Mouse (Mus musculus): Measurements from ENCODE around the gene Rab3gap2. TPM values are rescaled to one million over a fixed set of nuclear protein-coding genes. Genes with fewer than 3 reads are reported as not detected.
A peak's percentile ranks its signal among the peaks of the same experiment; 100 is the strongest.

Gene Rab3gap2
- polyA plus RNA-seq, 1 experiment from 2014 or later: 21.8 TPM

DNA sequence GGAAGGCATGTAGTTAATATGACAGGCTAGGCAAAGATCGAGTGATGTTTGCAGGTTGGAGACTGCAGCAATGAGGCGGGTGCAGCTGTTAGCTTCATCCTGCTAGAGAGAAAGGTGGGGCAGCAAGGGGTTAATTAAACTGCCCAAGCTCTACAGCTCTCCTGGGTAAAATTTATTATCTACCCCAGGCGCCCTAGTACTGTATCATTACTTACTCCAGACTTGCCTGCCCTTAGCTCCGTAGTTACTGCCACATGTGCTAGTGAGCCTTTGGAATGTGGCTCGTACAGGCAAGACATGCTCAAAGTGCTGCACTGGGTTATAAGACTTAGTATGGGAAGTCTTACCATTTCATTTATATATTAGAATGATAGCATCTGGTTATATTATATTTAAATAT lies 12.4 kb downstream of the Rab3gap2 start:
- no peaks in the 10 kb centered on the region for H3K9me3 ChIP-seq (ENCODE audit: control insufficient read depth, low read length)
- no peak overlapping the region for H3K9ac ChIP-seq (ENCODE audit: low read depth, low read length)
- H3K4me1 ChIP-seq (ENCODE audit: control insufficient read depth, insufficient read depth, low read depth, low read length): no peaks in the 10 kb centered on the region
- H3K4me3 ChIP-seq (ENCODE audit: low read length): no peak overlapping the region
- WGBS: 64% methylated on average over 5 of the region's 5 CpGs
- no peaks in the 10 kb centered on the region for H3K27me3 ChIP-seq (replicated peaks; ENCODE audit: control insufficient read depth, insufficient read depth, low read length)
- H3K27ac ChIP-seq (ENCODE audit: low read depth, low read length): no peak overlapping the region
- no peak for ATAC-seq
- peaks cover 2% of the 10 kb centered on the region; the same call in 1 of the 2 replicates for H3K36me3 ChIP-seq (ENCODE audit: control insufficient read depth, insufficient read depth, low read length)
- H3K4me2 ChIP-seq (ENCODE audit: low read length): no peak overlapping the region

DNA sequence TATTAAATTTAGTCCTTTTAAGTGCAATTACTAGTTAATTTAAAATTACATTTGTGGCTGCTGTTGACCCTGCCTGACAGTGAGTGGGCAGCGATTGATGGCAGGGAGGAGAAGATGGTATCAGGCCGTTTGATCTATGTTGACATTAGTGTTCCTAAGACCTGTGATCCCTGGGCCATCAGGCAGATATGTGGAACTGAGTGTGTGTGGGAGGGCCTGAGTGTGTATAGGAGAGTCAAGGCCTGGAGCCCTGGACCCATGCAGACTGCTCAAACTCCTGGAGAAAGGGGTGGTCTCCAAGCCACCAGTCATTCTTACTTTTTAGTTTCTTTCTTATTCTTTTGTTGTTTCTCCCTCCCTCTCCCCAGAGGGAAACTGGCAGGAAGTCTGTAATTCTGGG lies 12.8 kb downstream of the Rab3gap2 start:
- Histone ChIP-seq H3K9me3 (ENCODE audit: control insufficient read depth, low read length) (no peaks in the 10 kb centered on the region), H3K4me1 (ENCODE audit: control insufficient read depth, insufficient read depth, low read depth, low read length) (no peaks in the 10 kb centered on the region), H3K27ac (ENCODE audit: low read depth, low read length) (no peak overlapping the region), H3K27me3 (replicated peaks; ENCODE audit: control insufficient read depth, insufficient read depth, low read length) (no peaks in the 10 kb centered on the region), H3K36me3 (ENCODE audit: control insufficient read depth, insufficient read depth, low read length) (peaks cover 2% of the 10 kb centered on the region; the same call in 1 of the 2 replicates), H3K4me3 (ENCODE audit: low read length) (no peak overlapping the region), H3K9ac (ENCODE audit: low read depth, low read length) (no peak overlapping the region), H3K4me2 (ENCODE audit: low read length) (no peak overlapping the region)
- WGBS: 75% methylated on average over 2 of the region's 2 CpGs
- ATAC-seq: no peak

DNA sequence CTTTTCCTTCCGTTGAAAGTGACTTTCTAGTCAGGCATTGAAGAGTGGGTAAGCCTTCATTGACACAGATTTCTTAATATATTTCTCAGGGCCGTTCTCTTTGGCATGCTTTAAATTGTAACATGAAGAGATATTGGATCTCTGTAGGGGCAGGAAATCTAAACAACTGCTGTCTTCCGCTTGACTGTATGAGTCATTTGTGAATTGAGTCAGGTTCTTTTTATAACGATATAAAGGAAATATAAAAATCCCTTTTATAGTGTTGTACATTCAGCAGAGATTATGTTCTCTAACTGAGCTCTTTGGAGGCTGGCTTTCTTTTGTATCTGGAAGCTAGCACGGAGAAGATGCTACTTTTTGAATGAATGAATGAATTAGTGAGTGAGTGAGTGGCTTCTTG lies 14.0 kb downstream of the Rab3gap2 start:
- Histone ChIP-seq H3K27me3 (replicated peaks; ENCODE audit: control insufficient read depth, insufficient read depth, low read length) (no peaks in the 10 kb centered on the region), H3K36me3 (ENCODE audit: control insufficient read depth, insufficient read depth, low read length) (peaks cover 5% of the 10 kb centered on the region), H3K4me1 (ENCODE audit: control insufficient read depth, insufficient read depth, low read depth, low read length) (no peaks in the 10 kb centered on the region), H3K9ac (ENCODE audit: low read depth, low read length) (no peak overlapping the region), H3K4me2 (ENCODE audit: low read length) (no peak overlapping the region), H3K27ac (ENCODE audit: low read depth, low read length) (no peak overlapping the region), H3K9me3 (ENCODE audit: control insufficient read depth, low read length) (no peaks in the 10 kb centered on the region), H3K4me3 (ENCODE audit: low read length) (no peak overlapping the region)
- ATAC-seq: no peak
- whole genome bisulfite sequencing: 80% methylated on average over 5 of the region's 5 CpGs

DNA sequence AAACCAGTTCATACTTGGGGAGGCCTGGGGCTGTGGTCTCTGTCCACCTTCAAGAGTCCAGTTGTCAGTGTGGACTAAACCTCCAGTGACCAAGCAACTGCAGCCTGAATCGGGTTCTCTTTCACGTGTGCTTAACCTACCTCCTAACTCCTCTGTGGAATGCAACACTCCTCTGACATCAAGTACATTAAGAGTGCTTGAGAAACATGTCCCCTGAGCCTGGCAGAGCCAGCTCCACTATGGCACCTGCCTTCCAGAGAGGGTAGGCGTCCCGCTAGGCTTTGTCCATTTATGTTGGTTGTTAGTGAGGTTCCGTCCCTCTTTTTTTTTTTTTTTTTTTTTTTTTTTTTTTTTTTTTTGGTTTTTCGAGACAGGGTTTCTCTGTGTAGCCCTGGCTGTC lies 23.0 kb downstream of the Rab3gap2 start:
- ATAC-seq: no peak
- Histone ChIP-seq H3K4me3 (ENCODE audit: low read length) (no peak overlapping the region), H3K4me1 (ENCODE audit: control insufficient read depth, insufficient read depth, low read depth, low read length) (no peaks in the 10 kb centered on the region; the same call in 1 of the 2 replicates), H3K36me3 (ENCODE audit: control insufficient read depth, insufficient read depth, low read length) (peaks cover 11% of the 10 kb centered on the region), H3K9ac (ENCODE audit: low read depth, low read length) (no peak overlapping the region), H3K9me3 (ENCODE audit: control insufficient read depth, low read length) (no peaks in the 10 kb centered on the region), H3K27ac (ENCODE audit: low read depth, low read length) (no peak overlapping the region), H3K4me2 (ENCODE audit: low read length) (no peak overlapping the region), H3K27me3 (replicated peaks; ENCODE audit: control insufficient read depth, insufficient read depth, low read length) (no peaks in the 10 kb centered on the region)
- WGBS: 92% methylated on average over 6 of the region's 6 CpGs

DNA sequence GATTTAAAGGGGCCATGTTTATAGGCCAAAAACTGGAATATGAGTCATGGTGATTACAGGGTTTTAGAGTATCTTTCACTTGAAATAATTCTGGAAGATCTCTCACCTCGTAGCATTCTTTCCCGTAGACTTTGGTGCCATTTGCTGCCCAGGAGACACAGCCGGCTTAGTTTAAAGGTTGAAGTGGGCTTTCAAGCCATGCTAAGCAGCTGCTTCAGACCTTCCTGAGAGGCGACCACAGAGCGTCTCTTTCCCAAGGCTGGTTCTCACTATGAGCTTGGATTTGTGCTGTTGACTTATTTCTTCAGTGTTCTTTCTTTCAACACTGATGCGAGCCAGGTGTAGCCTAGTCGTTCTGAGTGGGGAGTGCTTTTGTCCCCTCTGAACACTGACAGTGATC lies 23.8 kb downstream of the Rab3gap2 start:
- Histone ChIP-seq H3K4me3 (ENCODE audit: low read length) (no peak overlapping the region), H3K4me1 (ENCODE audit: control insufficient read depth, insufficient read depth, low read depth, low read length) (no peaks in the 10 kb centered on the region; the same call in 1 of the 2 replicates), H3K27ac (ENCODE audit: low read depth, low read length) (no peak overlapping the region), H3K36me3 (ENCODE audit: control insufficient read depth, insufficient read depth, low read length) (peaks cover 8% of the 10 kb centered on the region; the same call in 1 of the 2 replicates), H3K9me3 (ENCODE audit: control insufficient read depth, low read length) (no peaks in the 10 kb centered on the region), H3K4me2 (ENCODE audit: low read length) (no peak overlapping the region), H3K9ac (ENCODE audit: low read depth, low read length) (no peak overlapping the region), H3K27me3 (replicated peaks; ENCODE audit: control insufficient read depth, insufficient read depth, low read length) (no peaks in the 10 kb centered on the region)
- ATAC-seq: no peak
- WGBS: 87% methylated on average over 7 of the region's 7 CpGs

DNA sequence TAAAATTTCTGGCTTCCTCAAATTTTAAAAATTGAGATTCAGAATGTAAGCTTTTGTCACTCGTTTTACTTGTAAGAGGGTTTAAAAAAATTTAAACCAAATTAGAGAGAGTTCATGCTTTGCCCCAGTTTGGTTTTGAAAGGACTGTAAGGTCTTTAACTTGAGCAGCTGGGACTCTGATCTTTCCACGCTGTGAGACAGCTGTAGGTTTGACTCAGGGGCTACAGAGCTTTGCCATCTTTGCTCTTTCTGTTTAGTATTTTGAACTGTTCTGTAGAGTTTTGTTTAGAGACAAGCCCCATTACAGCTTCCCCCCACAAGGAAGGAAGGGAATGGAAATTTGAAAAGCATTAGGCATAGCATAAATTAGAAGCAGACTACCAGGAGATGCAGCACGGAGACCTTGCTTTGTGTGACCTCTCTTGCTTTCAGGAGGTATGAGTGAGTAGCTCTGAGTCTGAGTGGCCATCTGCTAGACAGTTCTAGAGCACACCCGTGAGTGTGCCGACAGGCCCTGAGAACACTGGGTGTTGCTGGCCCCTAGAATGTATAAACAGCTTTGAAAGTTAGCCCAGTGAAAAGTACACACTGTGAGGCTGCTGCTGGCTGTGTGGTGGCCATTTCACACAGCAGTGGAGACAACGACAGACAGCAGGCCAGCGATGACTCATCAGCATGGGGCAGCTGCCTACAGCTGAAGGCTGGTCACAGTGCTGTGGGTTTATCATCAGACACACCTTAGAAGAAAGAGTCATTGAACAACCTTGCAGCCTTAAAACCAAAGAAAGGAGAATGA lies 25.7 kb downstream of the Rab3gap2 start:
- Histone ChIP-seq H3K27me3 (replicated peaks; ENCODE audit: control insufficient read depth, insufficient read depth, low read length) (no peaks in the 10 kb centered on the region), H3K36me3 (ENCODE audit: control insufficient read depth, insufficient read depth, low read length) (peaks cover 8% of the 10 kb centered on the region; the same call in 1 of the 2 replicates), H3K4me1 (ENCODE audit: control insufficient read depth, insufficient read depth, low read depth, low read length) (no peaks in the 10 kb centered on the region; the same call in 1 of the 2 replicates), H3K9me3 (ENCODE audit: control insufficient read depth, low read length) (no peaks in the 10 kb centered on the region), H3K9ac (ENCODE audit: low read depth, low read length) (no peak overlapping the region), H3K4me3 (ENCODE audit: low read length) (no peak overlapping the region), H3K27ac (ENCODE audit: low read depth, low read length) (no peak overlapping the region), H3K4me2 (ENCODE audit: low read length) (no peak overlapping the region)
- ATAC-seq: 0 out of 2 replicates have a peak, but pooled peaks have one; percentile 30
- 61% methylated on average over 7 of the region's 7 CpGs for WGBS

DNA sequence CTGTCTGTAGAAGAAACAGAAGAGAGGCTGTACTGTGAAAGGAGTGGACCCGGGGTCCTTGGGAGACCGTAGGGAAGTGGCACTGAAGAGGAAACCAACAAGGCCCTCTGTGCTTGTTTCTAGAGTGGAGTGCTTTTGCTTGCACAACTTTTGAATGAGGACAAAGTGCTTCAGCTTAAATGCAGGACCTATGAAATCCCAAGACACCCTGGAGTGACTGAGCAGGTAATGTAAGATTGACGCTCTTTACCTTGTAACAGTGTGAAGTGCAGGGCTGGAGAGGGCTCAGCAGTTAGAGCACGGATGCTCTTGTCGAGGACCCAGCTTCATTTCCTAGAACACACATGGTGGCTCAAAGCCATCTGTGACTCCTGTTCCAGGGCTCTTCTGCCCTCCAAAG lies 31.9 kb downstream of the Rab3gap2 start:
- Histone ChIP-seq H3K9me3 (ENCODE audit: control insufficient read depth, low read length) (no peaks in the 10 kb centered on the region), H3K27me3 (replicated peaks; ENCODE audit: control insufficient read depth, insufficient read depth, low read length) (no peaks in the 10 kb centered on the region), H3K4me1 (ENCODE audit: control insufficient read depth, insufficient read depth, low read depth, low read length) (no peaks in the 10 kb centered on the region), H3K9ac (ENCODE audit: low read depth, low read length) (no peak overlapping the region), H3K36me3 (ENCODE audit: control insufficient read depth, insufficient read depth, low read length) (peaks cover 23% of the 10 kb centered on the region), H3K4me2 (ENCODE audit: low read length) (no peak overlapping the region), H3K27ac (ENCODE audit: low read depth, low read length) (no peak overlapping the region), H3K4me3 (ENCODE audit: low read length) (no peak overlapping the region)
- ATAC-seq: no peak
- 95% methylated on average over 5 of the region's 5 CpGs for WGBS

DNA sequence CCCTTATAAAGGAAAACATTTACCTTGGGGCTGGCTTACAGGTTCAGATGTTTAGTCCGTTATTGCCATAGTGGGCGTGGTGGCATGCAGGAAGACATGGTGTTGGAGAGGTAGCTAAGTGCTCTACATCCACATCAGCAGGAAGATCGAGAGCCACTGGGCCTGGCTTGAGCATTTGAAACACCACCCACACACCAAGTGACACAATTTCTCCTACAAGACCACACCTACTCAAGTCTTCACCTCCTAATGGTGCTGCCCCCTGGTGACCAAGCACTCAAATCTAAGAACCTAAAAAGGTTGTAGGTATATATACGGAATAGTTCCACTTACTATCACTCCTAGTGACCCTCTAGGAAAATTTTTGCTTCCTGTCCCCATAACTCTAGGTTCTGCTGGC lies 32.6 kb downstream of the Rab3gap2 start:
- H3K27ac ChIP-seq (ENCODE audit: low read depth, low read length): no peak overlapping the region
- no peaks in the 10 kb centered on the region for H3K4me1 ChIP-seq (ENCODE audit: control insufficient read depth, insufficient read depth, low read depth, low read length)
- no peak overlapping the region for H3K4me2 ChIP-seq (ENCODE audit: low read length)
- H3K9me3 ChIP-seq (ENCODE audit: control insufficient read depth, low read length): no peaks in the 10 kb centered on the region
- no peak for ATAC-seq
- peaks cover 27% of the 10 kb centered on the region for H3K36me3 ChIP-seq (ENCODE audit: control insufficient read depth, insufficient read depth, low read length)
- no peak overlapping the region for H3K4me3 ChIP-seq (ENCODE audit: low read length)
- 91% methylated on average over 4 of the region's 4 CpGs for WGBS
- no peak overlapping the region for H3K9ac ChIP-seq (ENCODE audit: low read depth, low read length)
- no peaks in the 10 kb centered on the region for H3K27me3 ChIP-seq (replicated peaks; ENCODE audit: control insufficient read depth, insufficient read depth, low read length)

DNA sequence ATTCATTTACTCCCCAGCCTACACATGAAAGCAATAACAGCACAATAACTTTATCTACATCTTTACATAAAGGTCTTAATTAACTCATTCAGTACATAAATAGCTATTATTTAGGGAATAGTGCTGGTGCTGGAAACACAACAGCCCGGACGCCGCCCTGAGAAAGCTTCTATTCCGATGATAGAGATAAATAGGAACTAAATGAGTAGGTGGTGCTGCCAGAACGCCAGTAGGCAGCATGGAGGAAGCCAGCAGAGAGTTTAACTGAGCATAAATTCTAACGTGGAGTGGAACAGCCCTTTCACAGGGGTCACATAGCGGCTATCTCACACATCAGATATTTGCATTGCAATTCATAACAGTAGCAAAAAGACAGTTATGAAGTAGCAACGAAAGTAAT lies 39.1 kb downstream of the Rab3gap2 start:
- H3K9me3 ChIP-seq (ENCODE audit: control insufficient read depth, low read length): no peaks in the 10 kb centered on the region
- H3K9ac ChIP-seq (ENCODE audit: low read depth, low read length): no peak overlapping the region
- H3K27me3 ChIP-seq (replicated peaks; ENCODE audit: control insufficient read depth, insufficient read depth, low read length): no peaks in the 10 kb centered on the region
- 69% methylated on average over 8 of the region's 8 CpGs for WGBS
- H3K4me1 ChIP-seq (ENCODE audit: control insufficient read depth, insufficient read depth, low read depth, low read length): no peaks in the 10 kb centered on the region
- ATAC-seq: no peak
- no peak overlapping the region for H3K27ac ChIP-seq (ENCODE audit: low read depth, low read length)
- no peak overlapping the region for H3K4me2 ChIP-seq (ENCODE audit: low read length)
- no peak overlapping the region for H3K4me3 ChIP-seq (ENCODE audit: low read length)
- peaks cover 25% of the 10 kb centered on the region for H3K36me3 ChIP-seq (ENCODE audit: control insufficient read depth, insufficient read depth, low read length)
